Mouse (Mus musculus): ENCODE results near the gene Pygl. TPM values are rescaled to one million over a fixed set of nuclear protein-coding genes. Genes with fewer than 3 reads are reported as not detected.

Gene Pygl
- 5.2 and 6.1 TPM in 2 replicates for polyA plus RNA-seq (2014; fragmentation: Nextera tagmentation; extraction: Ambion mirVana)

GRCm38 (mm10) chr12:70231294-70231693 is at the start of gene Pygl:
Pygl (minus strand) TSS chr12:70231488.
- no peaks in the 10 kb centered on the region for H3K36me3 ChIP-seq (ENCODE audit: control insufficient read depth, insufficient read depth, low read length)
- H3K27me3 ChIP-seq (ENCODE audit: control insufficient read depth, insufficient read depth, low read length), result peaks cover 5% of the 10 kb centered on the region; the same call in 1 of the 2 replicates
- peaks cover 11% of the 10 kb centered on the region for H3K4me1 ChIP-seq (ENCODE audit: control insufficient read depth, insufficient read depth, low read length)
- no peaks in the 10 kb centered on the region for H3K9me3 ChIP-seq (ENCODE audit: control insufficient read depth, low read length)
- ATAC-seq (ENCODE audit: low FRiP score, low TSS enrichment) (no peak), DNase-seq (no peak)
- no peak within 1 kb of the TSS for H3K4me3 ChIP-seq (replicated peaks; ENCODE audit: low read depth, low read length)
- 85% methylated on average over 2 of the region's 2 CpGs for WGBS
- H3K4me2 ChIP-seq (ENCODE audit: low read length), result no peak within 1 kb of the TSS
- H3K27ac ChIP-seq (replicated peaks; ENCODE audit: low read depth, low read length), result no peak within 1 kb of the TSS
- H3K9ac ChIP-seq (replicated peaks; ENCODE audit: low read length), result 0 out of 2 replicates have a peak within 1 kb of the TSS, but pooled peaks have one; percentile 9

DNA sequence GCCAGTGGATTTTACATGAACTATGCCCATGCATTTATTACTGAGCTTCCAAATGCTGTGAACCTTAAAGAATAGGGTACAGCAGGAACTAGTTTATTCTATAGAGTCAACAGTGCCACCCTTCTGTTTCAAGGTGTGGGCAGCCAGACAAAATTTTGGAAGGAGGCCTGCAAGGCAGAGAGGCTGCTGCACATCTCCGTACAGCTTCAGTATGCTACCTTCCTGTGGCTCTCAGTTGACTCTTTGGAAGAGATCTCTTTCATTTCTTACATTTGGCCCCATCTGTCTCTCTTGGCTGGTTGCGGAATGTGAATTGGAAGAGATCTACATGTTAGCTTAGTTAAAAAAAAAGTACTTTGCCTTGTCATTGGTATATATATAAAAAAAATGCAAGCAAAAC is 49.6 kb upstream of the Pygl start:
- H3K27ac ChIP-seq (replicated peaks; ENCODE audit: low read depth, low read length), result no peak overlapping the region

GRCm38 (mm10) chr12:70280381-70280780 is 49.1 kb upstream of the Pygl start:
- no peaks in the 10 kb centered on the region for H3K9me3 ChIP-seq (ENCODE audit: control insufficient read depth, low read length)
- no peaks in the 10 kb centered on the region for H3K27me3 ChIP-seq (ENCODE audit: control insufficient read depth, insufficient read depth, low read length)
- ATAC-seq (ENCODE audit: low FRiP score, low TSS enrichment), result no peak
- H3K36me3 ChIP-seq (ENCODE audit: control insufficient read depth, insufficient read depth, low read length), result peaks cover 39% of the 10 kb centered on the region
- H3K9ac ChIP-seq (replicated peaks; ENCODE audit: low read length), result no peak overlapping the region
- no peak for DNase-seq
- no peak overlapping the region for H3K4me2 ChIP-seq (ENCODE audit: low read length)
- no peak overlapping the region for H3K4me3 ChIP-seq (replicated peaks; ENCODE audit: low read depth, low read length)
- H3K4me1 ChIP-seq (ENCODE audit: control insufficient read depth, insufficient read depth, low read length), result no peaks in the 10 kb centered on the region
- WGBS, result 90% methylated on average over 10 of the region's 10 CpGs
- H3K27ac ChIP-seq (replicated peaks; ENCODE audit: low read depth, low read length), result no peak overlapping the region

More for the DNA sequence above, 49.6 kb upstream of the Pygl start:
- Histone ChIP-seq H3K27me3 (ENCODE audit: control insufficient read depth, insufficient read depth, low read length) (no peaks in the 10 kb centered on the region), H3K4me3 (replicated peaks; ENCODE audit: low read depth, low read length) (no peak overlapping the region), H3K36me3 (ENCODE audit: control insufficient read depth, insufficient read depth, low read length) (peaks cover 38% of the 10 kb centered on the region), H3K9ac (replicated peaks; ENCODE audit: low read length) (no peak overlapping the region), H3K9me3 (ENCODE audit: control insufficient read depth, low read length) (no peaks in the 10 kb centered on the region), H3K4me1 (ENCODE audit: control insufficient read depth, insufficient read depth, low read length) (no peaks in the 10 kb centered on the region), H3K4me2 (ENCODE audit: low read length) (no peak overlapping the region)
- ATAC-seq (ENCODE audit: low FRiP score, low TSS enrichment) (no peak), DNase-seq (no peak)
- WGBS, result 97% methylated on average over 2 of the region's 2 CpGs

DNA sequence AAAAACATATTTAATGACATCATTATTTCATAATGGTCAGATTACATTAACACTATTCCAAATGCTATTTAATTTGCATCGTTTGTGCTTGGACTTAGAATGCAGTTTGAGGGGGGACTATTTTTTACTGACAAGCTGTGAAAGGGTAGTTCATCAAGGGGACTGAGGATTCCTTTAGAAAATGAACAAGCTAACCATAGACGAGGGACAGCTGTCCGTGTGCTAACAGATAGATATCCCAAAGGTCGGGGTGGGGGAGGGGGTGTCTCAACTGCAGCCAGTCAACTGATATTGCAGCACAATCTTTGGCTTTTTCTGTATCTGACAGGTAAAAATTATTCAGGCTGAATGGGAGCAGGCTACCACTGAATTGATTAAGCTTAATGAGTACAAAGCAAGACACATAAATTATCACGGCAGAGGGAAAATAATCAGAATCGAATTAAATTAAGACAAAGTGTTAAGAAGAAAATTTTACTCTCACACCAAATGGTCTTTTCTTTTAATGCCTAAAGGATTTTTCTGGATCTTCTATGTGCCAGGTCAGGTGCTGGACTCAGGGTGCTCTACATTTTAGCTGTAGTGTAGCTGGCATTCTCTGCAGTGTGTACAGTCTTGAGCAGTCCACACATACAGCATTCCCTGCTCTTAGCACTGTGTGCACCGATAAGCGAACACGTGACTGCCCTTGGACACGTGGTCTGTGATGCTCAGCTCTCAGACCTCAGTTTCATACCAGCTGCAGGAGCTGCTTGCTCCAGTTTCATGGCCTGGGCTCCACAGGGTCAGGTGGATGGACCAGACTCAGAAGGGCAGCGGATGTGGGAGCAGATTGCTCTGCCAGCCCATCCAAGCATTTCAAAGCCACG is 46.0 kb upstream of the Pygl start:
- WGBS, result 72% methylated on average over 12 of the region's 12 CpGs
- H3K9me3 ChIP-seq (ENCODE audit: control insufficient read depth, low read length), result no peaks in the 10 kb centered on the region
- H3K27me3 ChIP-seq (ENCODE audit: control insufficient read depth, insufficient read depth, low read length), result no peaks in the 10 kb centered on the region
- H3K4me3 ChIP-seq (replicated peaks; ENCODE audit: low read depth, low read length), result no peak overlapping the region
- H3K4me2 ChIP-seq (ENCODE audit: low read length), result no peak overlapping the region
- H3K27ac ChIP-seq (replicated peaks; ENCODE audit: low read depth, low read length), result no peak overlapping the region
- DNase-seq (no peak), ATAC-seq (ENCODE audit: low FRiP score, low TSS enrichment) (no peak)
- H3K36me3 ChIP-seq (ENCODE audit: control insufficient read depth, insufficient read depth, low read length), result peaks cover 39% of the 10 kb centered on the region
- no peak overlapping the region for H3K9ac ChIP-seq (replicated peaks; ENCODE audit: low read length)
- H3K4me1 ChIP-seq (ENCODE audit: control insufficient read depth, insufficient read depth, low read length), result no peaks in the 10 kb centered on the region

GRCm38 (mm10) chr12:70269724-70270123 is 38.4 kb upstream of the Pygl start:
- 61% methylated on average over 6 of the region's 6 CpGs for WGBS
- peaks cover 45% of the 10 kb centered on the region for H3K36me3 ChIP-seq (ENCODE audit: control insufficient read depth, insufficient read depth, low read length)
- H3K4me1 ChIP-seq (ENCODE audit: control insufficient read depth, insufficient read depth, low read length), result no peaks in the 10 kb centered on the region
- no peak overlapping the region for H3K4me2 ChIP-seq (ENCODE audit: low read length)
- H3K9ac ChIP-seq (replicated peaks; ENCODE audit: low read length), result no peak overlapping the region
- no peaks in the 10 kb centered on the region for H3K9me3 ChIP-seq (ENCODE audit: control insufficient read depth, low read length)
- no peak overlapping the region for H3K27ac ChIP-seq (replicated peaks; ENCODE audit: low read depth, low read length)
- DNase-seq, result no peak
- H3K4me3 ChIP-seq (replicated peaks; ENCODE audit: low read depth, low read length), result no peak overlapping the region
- no peaks in the 10 kb centered on the region for H3K27me3 ChIP-seq (ENCODE audit: control insufficient read depth, insufficient read depth, low read length)
- no peak for ATAC-seq (ENCODE audit: low FRiP score, low TSS enrichment)

DNA sequence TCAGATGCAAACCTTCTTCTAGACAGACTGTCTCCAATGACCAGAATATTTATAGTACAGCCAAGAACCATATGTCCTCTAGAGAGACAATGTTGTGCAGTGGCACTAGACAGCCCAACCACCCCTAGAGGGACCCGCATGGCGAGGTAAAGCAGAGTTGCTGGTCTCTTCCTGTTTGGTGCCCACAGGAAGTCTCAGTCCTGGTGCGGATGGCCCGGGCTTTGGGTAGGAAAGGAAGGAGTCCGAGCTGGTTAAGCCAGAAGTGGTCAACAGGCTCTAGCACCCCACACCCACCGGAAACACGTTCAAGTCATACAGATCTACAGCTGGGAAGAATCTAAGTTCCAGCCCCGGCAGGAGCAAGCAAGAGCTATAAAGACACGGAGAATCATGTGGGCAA is 36.0 kb upstream of the Pygl start:
- Histone ChIP-seq H3K4me2 (ENCODE audit: low read length) (no peak overlapping the region), H3K36me3 (ENCODE audit: control insufficient read depth, insufficient read depth, low read length) (peaks cover 44% of the 10 kb centered on the region), H3K27me3 (ENCODE audit: control insufficient read depth, insufficient read depth, low read length) (no peaks in the 10 kb centered on the region), H3K9me3 (ENCODE audit: control insufficient read depth, low read length) (no peaks in the 10 kb centered on the region), H3K9ac (replicated peaks; ENCODE audit: low read length) (no peak overlapping the region), H3K4me3 (replicated peaks; ENCODE audit: low read depth, low read length) (no peak overlapping the region), H3K27ac (replicated peaks; ENCODE audit: low read depth, low read length) (no peak overlapping the region), H3K4me1 (ENCODE audit: control insufficient read depth, insufficient read depth, low read length) (no peaks in the 10 kb centered on the region)
- 88% methylated on average over 9 of the region's 9 CpGs for WGBS
- no peak for DNase-seq
- no peak for ATAC-seq (ENCODE audit: low FRiP score, low TSS enrichment)

DNA sequence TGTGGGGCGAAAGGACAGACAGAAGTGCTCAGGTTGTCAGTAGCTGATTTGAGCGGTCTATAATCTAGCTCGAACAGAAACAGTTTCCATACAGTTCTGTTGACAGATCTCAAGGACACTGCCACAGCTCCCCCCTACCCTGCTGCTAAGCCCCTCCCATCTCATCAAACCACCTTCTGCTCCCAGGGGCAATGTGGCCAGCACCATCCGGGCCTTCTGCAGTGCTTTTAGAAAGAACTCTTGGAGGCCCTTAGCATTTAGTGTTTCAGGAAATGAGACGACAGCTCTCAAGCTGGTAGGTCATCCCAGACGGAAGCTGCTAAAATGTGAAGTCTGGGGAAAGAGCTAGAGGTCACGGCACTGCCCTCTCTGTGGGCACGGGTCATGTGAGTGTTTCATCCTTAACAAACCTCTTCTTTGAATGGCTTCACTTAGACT is 35.2 kb upstream of the Pygl start:
- Histone ChIP-seq H3K9me3 (ENCODE audit: control insufficient read depth, low read length) (no peaks in the 10 kb centered on the region), H3K36me3 (ENCODE audit: control insufficient read depth, insufficient read depth, low read length) (peaks cover 41% of the 10 kb centered on the region), H3K4me2 (ENCODE audit: low read length) (no peak overlapping the region), H3K27ac (replicated peaks; ENCODE audit: low read depth, low read length) (no peak overlapping the region), H3K4me1 (ENCODE audit: control insufficient read depth, insufficient read depth, low read length) (no peaks in the 10 kb centered on the region), H3K27me3 (ENCODE audit: control insufficient read depth, insufficient read depth, low read length) (no peaks in the 10 kb centered on the region), H3K9ac (replicated peaks; ENCODE audit: low read length) (no peak overlapping the region), H3K4me3 (replicated peaks; ENCODE audit: low read depth, low read length) (no peak overlapping the region)
- DNase-seq (no peak), ATAC-seq (ENCODE audit: low FRiP score, low TSS enrichment) (no peak)
- WGBS, result 49% methylated on average over 8 of the region's 8 CpGs

- DNase-seq (no peak), ATAC-seq (ENCODE audit: low FRiP score, low TSS enrichment) (no peak)
- 20% methylated on average over 7 of the region's 7 CpGs for WGBS
- H3K4me2 ChIP-seq (ENCODE audit: low read length), result no peak overlapping the region
- H3K9ac ChIP-seq (replicated peaks; ENCODE audit: low read length), result no peak overlapping the region
- no peaks in the 10 kb centered on the region for H3K27me3 ChIP-seq (ENCODE audit: control insufficient read depth, insufficient read depth, low read length)
- no peak overlapping the region for H3K27ac ChIP-seq (replicated peaks; ENCODE audit: low read depth, low read length)
- H3K36me3 ChIP-seq (ENCODE audit: control insufficient read depth, insufficient read depth, low read length), result peaks cover 30% of the 10 kb centered on the region
- no peaks in the 10 kb centered on the region for H3K4me1 ChIP-seq (ENCODE audit: control insufficient read depth, insufficient read depth, low read length)
- no peaks in the 10 kb centered on the region for H3K9me3 ChIP-seq (ENCODE audit: control insufficient read depth, low read length)
- H3K4me3 ChIP-seq (replicated peaks; ENCODE audit: low read depth, low read length), result no peak overlapping the region
These were observed 32.4 kb upstream of the Pygl start for GRCm38 (mm10) chr12:70263721-70264120.
